ENCODE assay signal across 30 mouse cellular contexts in the genomic region with DNA sequence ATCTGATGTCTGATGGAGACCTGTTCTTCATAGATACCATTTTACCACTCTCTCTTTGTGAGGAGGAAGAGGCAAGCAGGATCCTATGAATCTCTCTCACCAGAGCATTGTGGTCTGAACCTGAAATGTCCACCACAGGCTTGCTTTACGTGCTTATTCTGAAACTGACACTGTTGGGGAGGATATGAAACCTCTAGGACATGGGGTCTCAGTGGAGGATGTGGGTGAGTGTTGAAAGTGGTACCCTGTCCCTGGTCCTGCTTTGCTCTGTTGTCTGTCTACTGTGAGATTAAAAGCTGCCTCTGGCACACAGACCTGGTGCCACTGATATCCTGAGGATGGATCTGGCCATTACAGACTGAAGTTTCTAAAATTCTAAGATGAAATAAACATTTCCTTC.
DNase-seq lines count a peak whose midpoint lies in the region; ATAC-seq and TF ChIP-seq lines count a peak whose summit lies in the region.
"Had no signal": no experiment of that assay in that cellular context is flagged by ENCODE, and none has a peak within 500 bp of the region (broad histone marks: within the 10 kb centered on the region; RNA-seq: fewer than 3 reads in every experiment).

No protein-coding gene starts in this region.

- H3K4me3 ChIP-seq in left cerebral cortex, adult 2 months = no peak overlapping the region
- no peak overlapping the region for H3K4me3 ChIP-seq in testis, adult 2 months (ENCODE audit: control insufficient read depth, low read depth, low read length)
- H3K4me3 ChIP-seq in kidney, embryonic 16.5 days (ENCODE audit: low read length) = no peak overlapping the region
- no peak overlapping the region for H3K4me3 ChIP-seq in hindbrain, embryonic 11.5 days (ENCODE audit: low read depth, low read length)
- H3K4me3 ChIP-seq: embryonic facial prominence, embryonic 10.5 days; embryonic facial prominence, embryonic 13.5 days; erythroblast, embryonic 14.5 days; forebrain, embryonic 12.5 days; forebrain, embryonic 15.5 days; heart, embryonic 12.5 days; heart, embryonic 15.5 days; hindbrain, embryonic 10.5 days had no signal

- intact Hi-C loops in left cerebral cortex, adult 2 months (cut with DNase I) = no loop called here

- 50% methylated on average over 1 of the region's 1 CpGs for WGBS in kidney, embryonic 16.5 days
- WGBS in hindbrain, embryonic 11.5 days = 77% methylated on average over 1 of the region's 1 CpGs

- TF ChIP-seq CTCF in left cerebral cortex, adult 2 months (IDR thresholded peaks at IDR 0.05) = no peak
- no peak for TF ChIP-seq CTCF in testis, adult 2 months (IDR thresholded peaks at IDR 0.05; ENCODE audit: control insufficient read depth, insufficient read depth, insufficient replicate concordance, low read depth, low read length)

- H3K4me1 ChIP-seq in testis, adult 2 months (ENCODE audit: control insufficient read depth, insufficient read depth, low read length) = no peaks in the 10 kb centered on the region
- H3K4me1 ChIP-seq in kidney, embryonic 16.5 days (ENCODE audit: insufficient read depth, low read length) = no peaks in the 10 kb centered on the region
- H3K4me1 ChIP-seq in hindbrain, embryonic 11.5 days (replicated peaks; ENCODE audit: control insufficient read depth, insufficient read depth, low read length) = no peaks in the 10 kb centered on the region
- H3K4me1 ChIP-seq: forebrain, embryonic 12.5 days; forebrain, embryonic 15.5 days; heart, embryonic 12.5 days; heart, embryonic 15.5 days; hindbrain, embryonic 10.5 days had no signal

- peak overlapping the region; percentile 36; the same call in 1 of the 2 replicates for H3K27ac ChIP-seq in left cerebral cortex, adult 2 months
- H3K27ac ChIP-seq in testis, adult 2 months (ENCODE audit: control insufficient read depth, insufficient read depth, low read depth, low read length) = peak overlapping the region; percentile 22; the same call in 1 of the 2 replicates
- no peak overlapping the region for H3K27ac ChIP-seq in kidney, embryonic 16.5 days (ENCODE audit: low read length)
- no peak overlapping the region for H3K27ac ChIP-seq in hindbrain, embryonic 11.5 days (ENCODE audit: low read depth, low read length)
- H3K27ac ChIP-seq: embryonic facial prominence, embryonic 10.5 days; forebrain, embryonic 12.5 days; forebrain, embryonic 15.5 days; heart, embryonic 15.5 days; hindbrain, embryonic 10.5 days; hindbrain, embryonic 14.5 days; hindbrain, postnatal 0 days had no signal

- peak; percentile 27; the same call in 1 of the 2 replicates for ATAC-seq in megakaryocyte, adult 5-6 weeks (ENCODE audit: poor library complexity, severe bottlenecking)
- ATAC-seq in kidney, embryonic 16.5 days (ENCODE audit: low FRiP score, low TSS enrichment) = no peak
- ATAC-seq in hindbrain, embryonic 11.5 days (ENCODE audit: low FRiP score) = no peak
- ATAC-seq: forebrain, embryonic 15.5 days; hindbrain, postnatal 0 days; inflammation-experienced regulatory T-cells, adult 6 months; Patski had no signal

- H3K36me3 ChIP-seq in testis, adult 2 months (ENCODE audit: control insufficient read depth, insufficient read depth, low read length) = no peaks in the 10 kb centered on the region
- 0 out of 2 replicates have a peak, but pooled peaks cover 3% of the 10 kb centered on the region for H3K36me3 ChIP-seq in kidney, embryonic 16.5 days (ENCODE audit: insufficient read depth, low read length)
- no peaks in the 10 kb centered on the region for H3K36me3 ChIP-seq in hindbrain, embryonic 11.5 days (ENCODE audit: control insufficient read depth, insufficient read depth, low read length)
- H3K36me3 ChIP-seq: embryonic facial prominence, embryonic 13.5 days; forebrain, embryonic 15.5 days; G1E; heart, embryonic 12.5 days; heart, embryonic 15.5 days had no signal

- no peak overlapping the region for H3K4me2 ChIP-seq in kidney, embryonic 16.5 days (replicated peaks; ENCODE audit: low read depth, low read length)
- H3K4me2 ChIP-seq in hindbrain, embryonic 11.5 days (replicated peaks; ENCODE audit: low read depth, low read length) = no peak overlapping the region
- H3K4me2 ChIP-seq: embryonic facial prominence, embryonic 13.5 days; forebrain, embryonic 12.5 days; forebrain, embryonic 15.5 days; heart, embryonic 12.5 days; heart, embryonic 15.5 days; hindbrain, embryonic 14.5 days had no signal

- H3K9ac ChIP-seq in kidney, embryonic 16.5 days (replicated peaks; ENCODE audit: low read length) = no peak overlapping the region
- no peak overlapping the region for H3K9ac ChIP-seq in hindbrain, embryonic 11.5 days (ENCODE audit: low read depth, low read length)
- H3K9ac ChIP-seq: embryonic facial prominence, embryonic 13.5 days; forebrain, embryonic 12.5 days; forebrain, embryonic 15.5 days; heart, embryonic 12.5 days; heart, embryonic 15.5 days; hindbrain, embryonic 14.5 days had no signal

- H3K27me3 ChIP-seq in testis, adult 2 months (ENCODE audit: control insufficient read depth, insufficient read depth, low read length) = no peaks in the 10 kb centered on the region
- no peaks in the 10 kb centered on the region for H3K27me3 ChIP-seq in kidney, embryonic 16.5 days (ENCODE audit: insufficient read depth, low read length)
- H3K27me3 ChIP-seq in hindbrain, embryonic 11.5 days (ENCODE audit: control insufficient read depth, insufficient read depth, low read length) = no peaks in the 10 kb centered on the region
- H3K27me3 ChIP-seq: CH12.LX; embryonic facial prominence, embryonic 13.5 days; forebrain, embryonic 12.5 days; forebrain, embryonic 15.5 days; heart, embryonic 12.5 days; heart, embryonic 15.5 days; Patski had no signal

- DNase-seq in left cerebral cortex, adult 2 months (ENCODE audit: extremely low spot score in 1 of 2, low spot score in 2 of 2) = no peak
- no peak for DNase-seq in left cerebral cortex, adult 11 months (ENCODE audit: low spot score)
- DNase-seq in testis, postnatal 14 days (ENCODE audit: low spot score) = no peak
- no peak for DNase-seq in hindbrain, embryonic 11.5 days (ENCODE audit: low spot score)
- DNase-seq: adrenal gland, postnatal 10 days; B cell, adult 2 months; cerebellum, adult 11 months; cerebellum, adult 8-10 months; cerebellum, postnatal 10 days; embryo, embryonic 11 days; gastrocnemius, postnatal 25 days; heart, postnatal 10 days; heart, postnatal 36 days had no signal

- H3K9me3 ChIP-seq in kidney, embryonic 16.5 days (ENCODE audit: low read length) = no peaks in the 10 kb centered on the region
- H3K9me3 ChIP-seq in hindbrain, embryonic 11.5 days (ENCODE audit: control insufficient read depth, low read length) = no peaks in the 10 kb centered on the region
- H3K9me3 ChIP-seq: embryonic facial prominence, embryonic 10.5 days; embryonic facial prominence, embryonic 13.5 days; forebrain, embryonic 12.5 days; forebrain, embryonic 15.5 days; G1E; heart, embryonic 12.5 days; heart, embryonic 15.5 days; hindbrain, embryonic 10.5 days had no signal

- TF ChIP-seq POLR2A in testis, adult 2 months (IDR thresholded peaks at IDR 0.05; ENCODE audit: control insufficient read depth, low read depth, low read length) = no peak

Comparison
In these comparisons a context has a peak if more than half of its experiments do, and no peak if none do; other contexts are left out.
1. H3K27ac ChIP-seq: peak in left cerebral cortex, adult 2 months (single experiment) and testis, adult 2 months (single experiment); none in kidney, embryonic 16.5 days (single experiment) and hindbrain, embryonic 11.5 days (single experiment).